Mouse (Mus musculus) gastrocnemius, postnatal 10 days (tissue): ENCODE measurements around the gene Psmd10. TPM values are rescaled to one million over a fixed set of nuclear protein-coding genes. Genes with fewer than 3 reads are reported as not detected.

Experiments
- total RNA-seq, 2 experiments: library from RNA; stranded (reverse); gene quantifications; 2 replicates each; pipeline ENCODE4 v1.2.3; 2021

Psmd10 gene
- total RNA-seq, 2 experiments from 2014 or later, result 14.7 to 16.0 TPM

Other genes with a start within 250 kb of the Psmd10 start
- gene Tex13b, start 143.3 kb downstream of the Psmd10 start, total RNA-seq, result not detected
- gene Vsig1, start 49.1 kb downstream of the Psmd10 start, total RNA-seq, result under 1 TPM in 1 of 2 experiments, not detected in 1; 0.09 TPM
- 10 to 100 TPM; 24.6 to 25.9 TPM for gene Atg4a, start 179 bp upstream of the Psmd10 start, total RNA-seq